In genomic region chr1:139378861-139379620, GRCm38 (mm10) we compare ENCODE assay signal across 9 mouse cellular contexts. TPM values are rescaled to one million over a fixed set of nuclear protein-coding genes. Genes with fewer than 3 reads are reported as not detected.
DNase-seq lines count a peak whose midpoint lies in the region; ATAC-seq and TF ChIP-seq lines count a peak whose summit lies in the region.
"Had no signal": no experiment of that assay in that cellular context is flagged by ENCODE, and none has a peak within 500 bp of the region (broad histone marks: within the 10 kb centered on the region; RNA-seq: fewer than 3 reads in every experiment).

No protein-coding gene starts in this region.

- H3K36me3 ChIP-seq in heart, embryonic 16.5 days (ENCODE audit: control insufficient read depth, insufficient read depth), result no peaks in the 10 kb centered on the region
- H3K36me3 ChIP-seq in heart, adult 2 months (ENCODE audit: control insufficient read depth, insufficient read depth, low read length), result no peaks in the 10 kb centered on the region
- H3K36me3 ChIP-seq in embryonic facial prominence, embryonic 10.5 days (replicated peaks), result no peaks in the 10 kb centered on the region
- H3K36me3 ChIP-seq in kidney, embryonic 15.5 days, result no peaks in the 10 kb centered on the region
- no peaks in the 10 kb centered on the region for H3K36me3 ChIP-seq in neural tube, embryonic 14.5 days (ENCODE audit: control insufficient read depth, insufficient read depth, low read length)

- TF ChIP-seq POLR2A in heart, adult 2 months (IDR thresholded peaks at IDR 0.05; ENCODE audit: insufficient read depth, low read depth, low read length), result no peak

- 12% methylated on average over 11 of the region's 11 CpGs for WGBS in heart, embryonic 16.5 days
- WGBS in heart, adult 2 months, result 18% methylated on average over 11 of the region's 11 CpGs
- WGBS in embryonic facial prominence, embryonic 10.5 days, result 18% methylated on average over 11 of the region's 11 CpGs
- 32% methylated on average over 11 of the region's 11 CpGs for WGBS in kidney, embryonic 15.5 days
- 26% methylated on average over 11 of the region's 11 CpGs for WGBS in neural tube, embryonic 14.5 days

- no peak for TF ChIP-seq CTCF in heart, adult 2 months (IDR thresholded peaks at IDR 0.05)

- peak overlapping the region; percentile 33 for H3K4me2 ChIP-seq in heart, embryonic 16.5 days (ENCODE audit: low read depth, low read length)
- H3K4me2 ChIP-seq in kidney, embryonic 15.5 days, result no peak overlapping the region
- H3K4me2 ChIP-seq in neural tube, embryonic 14.5 days (ENCODE audit: low read depth, low read length), result no peak overlapping the region

- ATAC-seq in heart, embryonic 16.5 days (replicated peaks; ENCODE audit: extremely low read depth, insufficient read depth, low FRiP score), result peak; percentile 82
- ATAC-seq in kidney, embryonic 15.5 days (replicated peaks; ENCODE audit: low FRiP score), result peak; percentile 76
- ATAC-seq in neural tube, embryonic 14.5 days (ENCODE audit: low read depth), result peak; percentile 47
- ATAC-seq: inflammation-experienced regulatory T-cells, adult 6 months had no signal

- H3K9ac ChIP-seq in heart, embryonic 16.5 days (ENCODE audit: low read length), result no peak overlapping the region
- no peak overlapping the region for H3K9ac ChIP-seq in heart, adult 2 months (ENCODE audit: low read depth, low read length)
- H3K9ac ChIP-seq in kidney, embryonic 15.5 days, result no peak overlapping the region
- no peak overlapping the region for H3K9ac ChIP-seq in neural tube, embryonic 14.5 days (replicated peaks; ENCODE audit: low read depth, low read length)

- no peaks in the 10 kb centered on the region for H3K27me3 ChIP-seq in heart, embryonic 16.5 days (ENCODE audit: control insufficient read depth, insufficient read depth, low read length)
- H3K27me3 ChIP-seq in heart, adult 2 months (ENCODE audit: control insufficient read depth, insufficient read depth, low read length), result no peaks in the 10 kb centered on the region
- H3K27me3 ChIP-seq in embryonic facial prominence, embryonic 10.5 days (replicated peaks; ENCODE audit: low read depth, poor library complexity, severe bottlenecking), result no peaks in the 10 kb centered on the region
- H3K27me3 ChIP-seq in kidney, embryonic 15.5 days, result no peaks in the 10 kb centered on the region
- no peaks in the 10 kb centered on the region for H3K27me3 ChIP-seq in neural tube, embryonic 14.5 days (ENCODE audit: control insufficient read depth, insufficient read depth, low read length)

- TF ChIP-seq EP300 in heart, adult 2 months (IDR thresholded peaks at IDR 0.05; ENCODE audit: insufficient read depth, low read depth, low read length), result no peak

- H3K4me3 ChIP-seq in heart, embryonic 16.5 days (ENCODE audit: low read length), result no peak overlapping the region
- H3K4me3 ChIP-seq in heart, adult 2 months, result no peak overlapping the region
- H3K4me3 ChIP-seq in embryonic facial prominence, embryonic 10.5 days, result no peak overlapping the region
- H3K4me3 ChIP-seq in kidney, embryonic 15.5 days (replicated peaks), result no peak overlapping the region
- no peak overlapping the region for H3K4me3 ChIP-seq in neural tube, embryonic 14.5 days (ENCODE audit: low read depth, low read length)

- H3K27ac ChIP-seq in heart, embryonic 16.5 days (ENCODE audit: low read length), result no peak overlapping the region
- H3K27ac ChIP-seq in heart, adult 2 months, result no peak overlapping the region
- H3K27ac ChIP-seq in embryonic facial prominence, embryonic 10.5 days (replicated peaks), result no peak overlapping the region
- no peak overlapping the region for H3K27ac ChIP-seq in kidney, embryonic 15.5 days
- H3K27ac ChIP-seq in neural tube, embryonic 14.5 days (ENCODE audit: low read depth, low read length), result no peak overlapping the region

- DNase-seq in heart, adult 2 months, result no peak
- DNase-seq in embryonic facial prominence, embryonic 10.5 days (ENCODE audit: low spot score), result peak; percentile 10
- DNase-seq in layer of hippocampus, adult 9-10 months (ENCODE audit: low spot score), result no peak
- DNase-seq in spleen, postnatal 14 days (ENCODE audit: low spot score in 2 of 2), result no peak
- DNase-seq in urinary bladder, postnatal 25 days (ENCODE audit: low spot score), result no peak

- intact Hi-C loops in heart, adult 2 months (cut with DNase I), result no loop called here

- H3K79me2 ChIP-seq in heart, adult 2 months (replicated peaks; ENCODE audit: control insufficient read depth, insufficient read depth, low read length), result no peaks in the 10 kb centered on the region

- H3K4me1 ChIP-seq in heart, embryonic 16.5 days (ENCODE audit: control insufficient read depth, insufficient read depth, low read length), result peaks cover 13% of the 10 kb centered on the region
- H3K4me1 ChIP-seq in heart, adult 2 months (ENCODE audit: control insufficient read depth, insufficient read depth, low read length), result no peaks in the 10 kb centered on the region
- peaks cover 16% of the 10 kb centered on the region for H3K4me1 ChIP-seq in embryonic facial prominence, embryonic 10.5 days
- H3K4me1 ChIP-seq in kidney, embryonic 15.5 days, result peaks cover 5% of the 10 kb centered on the region; the same call in 1 of the 2 replicates
- H3K4me1 ChIP-seq in neural tube, embryonic 14.5 days (ENCODE audit: control insufficient read depth, insufficient read depth, low read length), result no peaks in the 10 kb centered on the region

- H3K9me3 ChIP-seq in heart, embryonic 16.5 days (replicated peaks; ENCODE audit: control insufficient read depth, low read length), result no peaks in the 10 kb centered on the region
- H3K9me3 ChIP-seq in embryonic facial prominence, embryonic 10.5 days, result no peaks in the 10 kb centered on the region
- H3K9me3 ChIP-seq in kidney, embryonic 15.5 days (replicated peaks), result no peaks in the 10 kb centered on the region
- H3K9me3 ChIP-seq in neural tube, embryonic 14.5 days (ENCODE audit: control insufficient read depth, low read length), result no peaks in the 10 kb centered on the region

RNA-seq across cellular contexts. Expression of gene Crb1, which starts 2.1 kb away (rescaled TPM):
- polyA plus RNA-seq in heart, embryonic 16.5 days (2015; fragmentation: Nextera tagmentation; extraction: Ambion mirVana), result 0.12 and 0.27 TPM in 2 replicates
- total RNA-seq in heart, adult 2 months (2021), result 1 to 10 TPM in 1 of 2 experiments, under 1 TPM in 1; 0.41 to 1.4 TPM
- 0.10 and 0.79 TPM in 2 replicates for polyA plus RNA-seq in heart, adult 2 months (2012; rRNA removed)
- polyA plus RNA-seq in embryonic facial prominence, embryonic 10.5 days (2016; fragmentation: Nextera tagmentation; extraction: Ambion mirVana), result 0.25 and 0.38 TPM in 2 replicates
- polyA plus RNA-seq in kidney, embryonic 15.5 days (2015; fragmentation: Nextera tagmentation; extraction: Ambion mirVana), result 0.23 and 0.28 TPM in 2 replicates
- polyA plus RNA-seq in neural tube, embryonic 14.5 days (2014; fragmentation: Nextera tagmentation; extraction: Ambion mirVana), result 1.1 and 1.5 TPM in 2 replicates
- polyA plus RNA-seq: inflammation-experienced regulatory T-cells, adult 6 months had no signal

RNA-seq across cellular contexts. Expression of gene Zbtb41, which starts 43.0 kb away (rescaled TPM):
- polyA plus RNA-seq in heart, embryonic 16.5 days (2015; fragmentation: Nextera tagmentation; extraction: Ambion mirVana), result 6.3 and 7.0 TPM in 2 replicates
- total RNA-seq in heart, adult 2 months (2021), result 10 to 100 TPM; 20.5 to 23.4 TPM
- polyA plus RNA-seq in heart, adult 2 months (2012; rRNA removed), result 2.9 and 8.5 TPM in 2 replicates
- 10.8 and 11.1 TPM in 2 replicates for polyA plus RNA-seq in embryonic facial prominence, embryonic 10.5 days (2016; fragmentation: Nextera tagmentation; extraction: Ambion mirVana)
- 9.0 and 9.7 TPM in 2 replicates for polyA plus RNA-seq in kidney, embryonic 15.5 days (2015; fragmentation: Nextera tagmentation; extraction: Ambion mirVana)
- 24.6 and 26.5 TPM in 2 replicates for polyA plus RNA-seq in neural tube, embryonic 14.5 days (2014; fragmentation: Nextera tagmentation; extraction: Ambion mirVana)
